Mouse (Mus musculus): ENCODE data around the gene Otud7b.

DNA sequence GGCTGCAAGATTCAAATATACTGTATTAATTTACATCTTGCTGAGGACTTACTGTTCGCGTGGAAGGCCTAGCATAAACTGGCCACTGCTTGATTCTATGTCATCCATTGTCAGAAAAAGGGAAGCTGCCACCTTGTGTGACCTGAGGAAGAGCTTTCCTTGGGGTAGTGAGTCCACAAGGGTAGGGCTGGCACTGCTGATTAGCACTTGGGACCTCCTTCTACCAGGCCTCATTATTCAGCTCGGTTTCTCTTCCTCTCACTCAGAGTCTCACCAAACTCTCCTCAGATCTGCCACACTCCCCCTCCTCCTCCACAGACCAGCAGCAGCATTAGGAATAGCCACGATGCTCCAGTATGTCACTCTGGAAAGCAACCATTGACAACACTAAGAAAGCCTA lies 6.2 kb upstream of the Otud7b start:
- TF ChIP-seq CTCF (conservative IDR thresholded peaks at IDR 0.05; ENCODE audit: insufficient read depth, insufficient read length, low read depth, low read length) (no peak), POLR2A (IDR thresholded peaks at IDR 0.05; ENCODE audit: low read depth, low read length) (no peak)

Measured in kidney, adult 2 months (tissue).